Mouse (Mus musculus): ENCODE results near the gene Ciapin1. TPM values are rescaled to one million over a fixed set of nuclear protein-coding genes. Genes with fewer than 3 reads are reported as not detected.

The Ciapin1 gene
- 41.6 and 80.6 TPM in 2 replicates for total RNA-seq (2014; rRNA removed; ENCODE audit: low replicate concordance)
- polyA plus RNA-seq (2015; fragmentation: Nextera tagmentation; extraction: Ambion mirVana) = 84.0 and 92.2 TPM in 2 replicates

DNA sequence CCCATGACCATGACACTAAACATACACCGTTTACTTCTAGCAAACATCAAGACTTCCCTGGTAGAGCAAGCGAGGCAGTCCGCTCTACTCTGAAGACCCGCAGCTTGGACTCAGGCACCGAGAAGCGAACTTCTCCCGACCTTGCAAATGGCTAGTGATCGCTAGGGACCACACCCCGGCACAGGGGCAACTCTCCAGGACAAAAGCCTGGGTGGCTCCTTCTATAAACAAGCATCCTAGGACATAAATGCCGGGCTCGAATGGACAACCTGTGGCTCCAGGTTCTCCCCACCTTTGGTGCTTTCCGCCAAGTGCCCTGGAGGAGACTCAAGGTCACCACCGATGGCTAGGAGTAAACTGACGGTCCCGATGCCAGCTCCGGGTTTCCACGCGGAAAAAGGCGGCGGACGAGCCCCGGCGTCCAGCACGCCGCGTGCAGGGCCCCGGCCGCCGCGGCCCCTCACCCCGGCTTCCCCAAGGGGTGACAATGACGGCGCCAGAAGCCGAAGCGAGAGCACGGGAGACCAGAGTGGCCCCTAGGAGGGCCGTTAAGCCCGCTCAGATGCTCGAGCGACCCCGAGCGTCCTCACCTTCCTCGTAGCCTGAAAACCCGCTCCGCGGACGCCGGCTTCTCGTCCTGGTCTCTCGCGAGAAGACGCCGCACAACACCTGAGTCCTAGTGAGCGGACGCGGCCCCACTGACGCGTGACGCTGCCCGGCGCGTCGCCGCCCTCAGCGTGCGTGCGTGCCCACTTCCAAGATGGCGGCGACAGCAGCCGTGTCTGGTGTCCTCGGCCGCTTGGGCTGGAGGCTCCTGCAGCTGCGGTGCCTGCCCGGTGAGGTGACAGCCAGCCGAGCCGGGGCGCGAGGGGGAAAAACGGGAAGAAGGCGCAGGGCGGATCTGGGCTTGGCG lies at the start of gene Ciapin1, which contains the start of gene Coq9:
Ciapin1 (minus strand) TSS at position 697 of the 913 bp plus-strand sequence.
Coq9 (plus strand) TSS at position 660 of the 913 bp plus-strand sequence.
- Histone ChIP-seq H3K9me3 (replicated peaks; ENCODE audit: control insufficient read depth, low read length) (no peaks in the 10 kb centered on the region), H3K4me1 (ENCODE audit: control insufficient read depth, insufficient read depth) (peaks cover 21% of the 10 kb centered on the region), H3K36me3 (replicated peaks; ENCODE audit: control insufficient read depth, insufficient read depth, low read length) (0 out of 2 replicates have a peak, but pooled peaks cover 7% of the 10 kb centered on the region), H3K9ac (replicated peaks; ENCODE audit: low read depth, low read length) (peak within 1 kb of the TSS; percentile 91), H3K27me3 (ENCODE audit: control insufficient read depth, insufficient read depth, low read length) (no peaks in the 10 kb centered on the region), H3K4me3 (ENCODE audit: low read depth, low read length) (peak within 1 kb of the TSS; percentile 85), H3K27ac (ENCODE audit: low read depth) (peak within 1 kb of the TSS; percentile 98), H3K4me2 (ENCODE audit: low read depth, low read length) (peak within 1 kb of the TSS; percentile 82)
- DNase-seq (ENCODE audit: low spot score) (peak; percentile 93), ATAC-seq (ENCODE audit: insufficient read depth, low read depth) (peak; percentile 97)
- TF ChIP-seq CTCF (IDR thresholded peaks at IDR 0.05; ENCODE audit: low read depth) = no peak
- TF ChIP-seq EP300 (IDR thresholded peaks at IDR 0.05; ENCODE audit: low read depth) = peak; percentile 93
- under 1% methylated on average over 82 of the region's 82 CpGs for WGBS

GRCm38 (mm10) chr8:94880742-94881141 lies 42.6 kb upstream of the Ciapin1 start:
- 56% methylated on average over 4 of the region's 4 CpGs for WGBS
- peaks cover 6% of the 10 kb centered on the region; the same call in 1 of the 2 replicates for H3K4me1 ChIP-seq (ENCODE audit: control insufficient read depth, insufficient read depth)
- no peaks in the 10 kb centered on the region for H3K36me3 ChIP-seq (replicated peaks; ENCODE audit: control insufficient read depth, insufficient read depth, low read length)
- no peak overlapping the region for H3K4me3 ChIP-seq (ENCODE audit: low read depth, low read length)
- ATAC-seq (ENCODE audit: insufficient read depth, low read depth) (no peak), DNase-seq (ENCODE audit: low spot score) (no peak)
- no peak overlapping the region for H3K9ac ChIP-seq (replicated peaks; ENCODE audit: low read depth, low read length)
- TF ChIP-seq CTCF (IDR thresholded peaks at IDR 0.05; ENCODE audit: low read depth) = no peak
- TF ChIP-seq EP300 (IDR thresholded peaks at IDR 0.05; ENCODE audit: low read depth) = no peak
- no peaks in the 10 kb centered on the region for H3K9me3 ChIP-seq (replicated peaks; ENCODE audit: control insufficient read depth, low read length)
- H3K4me2 ChIP-seq (ENCODE audit: low read depth, low read length) = no peak overlapping the region
- no peaks in the 10 kb centered on the region for H3K27me3 ChIP-seq (ENCODE audit: control insufficient read depth, insufficient read depth, low read length)
- H3K27ac ChIP-seq (ENCODE audit: low read depth) = no peak overlapping the region

GRCm38 (mm10) chr8:94876820-94877219 lies 38.7 kb upstream of the Ciapin1 start:
- peak overlapping the region; percentile 70 for H3K27ac ChIP-seq (ENCODE audit: low read depth)
- no peaks in the 10 kb centered on the region for H3K27me3 ChIP-seq (ENCODE audit: control insufficient read depth, insufficient read depth, low read length)
- no peak for TF ChIP-seq EP300 (IDR thresholded peaks at IDR 0.05; ENCODE audit: low read depth)
- no peak for TF ChIP-seq CTCF (IDR thresholded peaks at IDR 0.05; ENCODE audit: low read depth)
- H3K4me3 ChIP-seq (ENCODE audit: low read depth, low read length) = no peak overlapping the region
- H3K4me2 ChIP-seq (ENCODE audit: low read depth, low read length) = peak overlapping the region; percentile 93; the same call in 1 of the 2 replicates
- WGBS = 50% methylated on average over 3 of the region's 3 CpGs
- H3K9ac ChIP-seq (replicated peaks; ENCODE audit: low read depth, low read length) = no peak overlapping the region
- DNase-seq (ENCODE audit: low spot score) = no peak
- H3K36me3 ChIP-seq (replicated peaks; ENCODE audit: control insufficient read depth, insufficient read depth, low read length) = no peaks in the 10 kb centered on the region
- H3K4me1 ChIP-seq (ENCODE audit: control insufficient read depth, insufficient read depth) = peaks cover 14% of the 10 kb centered on the region; the same call in 1 of the 2 replicates
- no peaks in the 10 kb centered on the region for H3K9me3 ChIP-seq (replicated peaks; ENCODE audit: control insufficient read depth, low read length)
- ATAC-seq (ENCODE audit: insufficient read depth, low read depth) = no peak

DNA sequence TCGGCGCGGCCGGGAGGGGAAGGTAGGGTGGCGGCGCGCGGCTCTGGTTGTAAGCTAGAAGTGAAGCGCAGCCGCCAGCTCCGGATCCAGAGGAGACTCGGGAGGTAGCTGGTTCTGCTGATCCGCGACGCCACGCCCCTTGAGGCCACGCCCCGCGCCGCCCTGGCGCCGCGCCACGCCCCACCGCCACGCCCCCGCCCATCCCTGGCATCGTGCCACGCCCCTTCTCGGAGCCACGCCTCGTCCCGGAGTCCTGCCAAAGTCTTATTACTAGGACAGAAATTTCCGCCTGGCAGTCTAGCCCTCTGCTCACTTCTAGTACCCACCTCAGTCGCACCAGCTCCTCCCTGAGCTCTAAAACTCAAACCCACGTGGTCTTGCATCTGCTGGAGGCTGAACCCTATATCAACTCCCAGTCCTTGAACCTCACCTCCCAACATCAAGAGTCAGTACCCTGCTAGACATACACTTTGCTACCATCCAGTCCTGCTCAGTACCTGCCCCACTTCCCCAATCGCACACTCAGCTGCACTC lies 38.1 kb upstream of the Ciapin1 start, which contains the start of gene Dok4:
Dok4 (minus strand) TSS at position 134 of the 534 bp plus-strand sequence.
- WGBS = under 1% methylated on average over 35 of the region's 37 CpGs
- H3K4me3 ChIP-seq (ENCODE audit: low read depth, low read length) = peak within 1 kb of the TSS; percentile 78
- peak within 1 kb of the TSS; percentile 93 for H3K4me2 ChIP-seq (ENCODE audit: low read depth, low read length)
- H3K27ac ChIP-seq (ENCODE audit: low read depth) = peak within 1 kb of the TSS; percentile 70
- peak within 1 kb of the TSS; percentile 65 for H3K9ac ChIP-seq (replicated peaks; ENCODE audit: low read depth, low read length)
- no peaks in the 10 kb centered on the region for H3K27me3 ChIP-seq (ENCODE audit: control insufficient read depth, insufficient read depth, low read length)
- peak; percentile 82 for ATAC-seq (ENCODE audit: insufficient read depth, low read depth)
- peaks cover 14% of the 10 kb centered on the region; the same call in 1 of the 2 replicates for H3K4me1 ChIP-seq (ENCODE audit: control insufficient read depth, insufficient read depth)
- no peaks in the 10 kb centered on the region for H3K36me3 ChIP-seq (replicated peaks; ENCODE audit: control insufficient read depth, insufficient read depth, low read length)
- TF ChIP-seq CTCF (IDR thresholded peaks at IDR 0.05; ENCODE audit: low read depth) = no peak
- TF ChIP-seq EP300 (IDR thresholded peaks at IDR 0.05; ENCODE audit: low read depth) = no peak
- DNase-seq (ENCODE audit: low spot score) = peak; percentile 87
- H3K9me3 ChIP-seq (replicated peaks; ENCODE audit: control insufficient read depth, low read length) = no peaks in the 10 kb centered on the region

- H3K4me2 ChIP-seq (ENCODE audit: low read depth, low read length) = peak overlapping the region; percentile 93
- no peaks in the 10 kb centered on the region for H3K9me3 ChIP-seq (replicated peaks; ENCODE audit: control insufficient read depth, low read length)
- H3K27ac ChIP-seq (ENCODE audit: low read depth) = peak overlapping the region; percentile 70
- no peaks in the 10 kb centered on the region for H3K36me3 ChIP-seq (replicated peaks; ENCODE audit: control insufficient read depth, insufficient read depth, low read length)
- peak overlapping the region; percentile 65 for H3K9ac ChIP-seq (replicated peaks; ENCODE audit: low read depth, low read length)
- TF ChIP-seq CTCF (IDR thresholded peaks at IDR 0.05; ENCODE audit: low read depth) (no peak), EP300 (IDR thresholded peaks at IDR 0.05; ENCODE audit: low read depth) (no peak)
- DNase-seq (ENCODE audit: low spot score) (no peak), ATAC-seq (ENCODE audit: insufficient read depth, low read depth) (0 out of 2 replicates have a peak, but pooled peaks have one; percentile 1)
- peak overlapping the region; percentile 78 for H3K4me3 ChIP-seq (ENCODE audit: low read depth, low read length)
- peaks cover 14% of the 10 kb centered on the region; the same call in 1 of the 2 replicates for H3K4me1 ChIP-seq (ENCODE audit: control insufficient read depth, insufficient read depth)
- no peaks in the 10 kb centered on the region for H3K27me3 ChIP-seq (ENCODE audit: control insufficient read depth, insufficient read depth, low read length)
- WGBS = under 1% methylated on average over 18 of the region's 20 CpGs
These were observed 37.7 kb upstream of the Ciapin1 start for GRCm38 (mm10) chr8:94875871-94876150.

Data from heart, postnatal 0 days (tissue).